ENCODE assay signal across 18 mouse cellular contexts in genomic region chr10:39066061-39066460, GRCm38 (mm10).
"Had no signal": no experiment of that assay in that cellular context is flagged by ENCODE, and none has a peak within 500 bp of the region (broad histone marks: within the 10 kb centered on the region; RNA-seq: fewer than 3 reads in every experiment).

No protein-coding gene starts in this region.

- H3K4me3 ChIP-seq: limb, embryonic 12.5 days; limb, embryonic 15.5 days; midbrain, embryonic 12.5 days; midbrain, embryonic 15.5 days; neural tube, embryonic 12.5 days; neural tube, embryonic 15.5 days had no signal

- ATAC-seq: liver, postnatal 0 days; lung, postnatal 0 days; midbrain, embryonic 15.5 days had no signal

- H3K36me3 ChIP-seq: midbrain, embryonic 12.5 days; midbrain, embryonic 15.5 days; neural tube, embryonic 12.5 days; neural tube, embryonic 15.5 days had no signal

- H3K9ac ChIP-seq: limb, embryonic 12.5 days; limb, embryonic 15.5 days; liver, embryonic 14.5 days; liver, postnatal 0 days; lung, embryonic 14.5 days; midbrain, embryonic 12.5 days; midbrain, embryonic 15.5 days; neural tube, embryonic 12.5 days; neural tube, embryonic 15.5 days had no signal

- H3K9me3 ChIP-seq: limb, embryonic 12.5 days; limb, embryonic 15.5 days; midbrain, embryonic 12.5 days; midbrain, embryonic 15.5 days; neural tube, embryonic 12.5 days; neural tube, embryonic 15.5 days had no signal

- DNase-seq: kidney, adult 9 months; kidney, postnatal 14 days; kidney, postnatal 4 days; left cerebral cortex, postnatal 4 days; liver, postnatal 0 days; lung, embryonic 14.5 days; right cerebral cortex, postnatal 14 days; thymus, postnatal 25 days had no signal

- H3K27ac ChIP-seq: limb, embryonic 12.5 days; limb, embryonic 15.5 days; liver, embryonic 14.5 days; macrophage; midbrain, embryonic 12.5 days; midbrain, embryonic 15.5 days; neural tube, embryonic 12.5 days; neural tube, embryonic 15.5 days had no signal

- H3K4me2 ChIP-seq: limb, embryonic 12.5 days; limb, embryonic 15.5 days; liver, embryonic 11.5 days; lung, embryonic 14.5 days; midbrain, embryonic 12.5 days; midbrain, embryonic 15.5 days; neural tube, embryonic 12.5 days; neural tube, embryonic 15.5 days had no signal

- H3K27me3 ChIP-seq: limb, embryonic 12.5 days; limb, embryonic 15.5 days; midbrain, embryonic 12.5 days; midbrain, embryonic 15.5 days; neural tube, embryonic 12.5 days; neural tube, embryonic 15.5 days had no signal

- H3K4me1 ChIP-seq: limb, embryonic 12.5 days; limb, embryonic 15.5 days; midbrain, embryonic 12.5 days; midbrain, embryonic 15.5 days; neural tube, embryonic 12.5 days; neural tube, embryonic 15.5 days had no signal
